Mouse (Mus musculus) neural tube, embryonic 11.5 days (tissue): Measurements from ENCODE around the gene Dars2. TPM values are rescaled to one million over a fixed set of nuclear protein-coding genes. Genes with fewer than 3 reads are reported as not detected.
A peak's percentile ranks its signal among the peaks of the same experiment; 100 is the strongest.

Experiments
- ATAC-seq: fragments of 200-750 bp; cut with Nextera tagmentation; 2 replicates; pipeline ENCODE4 v1.8.0; 2017; ENCODE audit warnings: moderate number of reproducible peaks, mild to moderate bottlenecking, moderate TSS enrichment, moderate library complexity; ENCODE audit not compliant: insufficient read depth, low FRiP score, low TSS enrichment
- DNase-seq: peaks from one replicate; pipeline ENCODE4 v3.0.0-alpha.2; 2015; ENCODE audit warnings: low spot score
- H3K27ac ChIP-seq: fragments of 300-500 bp; sonication (generic); 2 replicates; pipeline ENCODE4 v1.5.1; 2014; ENCODE audit warnings: low read depth, mild to moderate bottlenecking, low read length
- H3K27me3 ChIP-seq: fragments of 300-500 bp; sonication (generic); 2 replicates; pipeline ENCODE4 v1.6.1; 2014; ENCODE audit warnings: mild to moderate bottlenecking, low read length, mixed read lengths; ENCODE audit not compliant: control insufficient read depth, insufficient read depth
- H3K36me3 ChIP-seq: fragments of 300-500 bp; sonication (generic); 2 replicates; pipeline ENCODE4 v1.6.1; 2014; ENCODE audit warnings: mild to moderate bottlenecking, low read length, moderate library complexity, mixed read lengths; ENCODE audit not compliant: control insufficient read depth, insufficient read depth
- H3K4me1 ChIP-seq: fragments of 300-500 bp; sonication (generic); 2 replicates; pipeline ENCODE4 v1.6.1; 2014; ENCODE audit warnings: low read length, mixed read lengths; ENCODE audit not compliant: control insufficient read depth, insufficient read depth
- H3K4me2 ChIP-seq: fragments of 300-500 bp; sonication (generic); 2 replicates; pipeline ENCODE4 v1.6.1; 2014; ENCODE audit warnings: low read depth, mild to moderate bottlenecking, moderate library complexity
- H3K4me3 ChIP-seq: fragments of 300-500 bp; sonication (generic); 2 replicates; pipeline ENCODE4 v1.5.1; 2014; ENCODE audit warnings: low read depth, low read length
- H3K9ac ChIP-seq: fragments of 300-500 bp; sonication (generic); 2 replicates; pipeline ENCODE4 v1.6.1; 2014; ENCODE audit warnings: mild to moderate bottlenecking, low read length
- H3K9me3 ChIP-seq: fragments of 300-500 bp; sonication (generic); 2 replicates; pipeline ENCODE4 v1.6.1; 2016; ENCODE audit warnings: low read length; ENCODE audit not compliant: control insufficient read depth
- WGBS: fragments of 180-500 bp; shearing (Covaris S2); extraction: QIAGEN DNeasy Blood & Tissue Kit; methylation state at CpG from one replicate; pipeline ENCODE4 v1.1.7; 2014; 5-methylcytosine and 5-hydroxymethylcytosine counted together
- polyA plus RNA-seq: library from polyadenylated mRNA; unstranded; fragments of >200 nt; fragmentation: Nextera tagmentation; extraction: Ambion mirVana; gene quantifications from 2 replicates; pipeline ENCODE4 v1.2.1, GENCODE M21; 2014

Dars2 gene
- polyA plus RNA-seq, 1 experiment from 2014 or later: 51.9 TPM

- Histone ChIP-seq H3K27me3 (no peaks in the 10 kb centered on the region), H3K9ac (no peak overlapping the region), H3K4me2 (no peak overlapping the region), H3K4me3 (no peak overlapping the region), H3K4me1 (no peaks in the 10 kb centered on the region), H3K9me3 (no peaks in the 10 kb centered on the region), H3K36me3 (peaks cover 6% of the 10 kb centered on the region), H3K27ac (no peak overlapping the region)
- no peak for ATAC-seq
- 88% methylated on average over 1 of the region's 1 CpGs for WGBS
- no peak for DNase-seq
Measured at GRCm38 (mm10) chr1:161063351-161063750, 7.1 kb downstream of the Dars2 start.

GRCm38 (mm10) chr1:161057164-161057563, 13.3 kb downstream of the Dars2 start:
- DNase-seq: no peak
- Histone ChIP-seq H3K27me3 (no peaks in the 10 kb centered on the region), H3K9me3 (no peaks in the 10 kb centered on the region), H3K4me2 (no peak overlapping the region), H3K27ac (no peak overlapping the region), H3K9ac (no peak overlapping the region), H3K36me3 (peaks cover 6% of the 10 kb centered on the region), H3K4me3 (no peak overlapping the region), H3K4me1 (no peaks in the 10 kb centered on the region)
- 94% methylated on average over 1 of the region's 1 CpGs for WGBS
- ATAC-seq: no peak

- WGBS: 91% methylated on average over 3 of the region's 3 CpGs
- no peak for DNase-seq
- Histone ChIP-seq H3K27ac (no peak overlapping the region), H3K4me3 (no peak overlapping the region), H3K4me1 (no peaks in the 10 kb centered on the region), H3K27me3 (no peaks in the 10 kb centered on the region), H3K36me3 (peaks cover 3% of the 10 kb centered on the region; the same call in 1 of the 2 replicates), H3K9me3 (no peaks in the 10 kb centered on the region), H3K4me2 (no peak overlapping the region), H3K9ac (no peak overlapping the region)
- ATAC-seq: no peak
Measured at GRCm38 (mm10) chr1:161046972-161047371, 23.5 kb downstream of the Dars2 start.

GRCm38 (mm10) chr1:161041261-161042020, 29.0 kb downstream of the Dars2 start:
- 91% methylated on average over 7 of the region's 7 CpGs for WGBS
- no peaks in the 10 kb centered on the region for H3K9me3 ChIP-seq
- DNase-seq: no peak
- H3K36me3 ChIP-seq: peaks cover 8% of the 10 kb centered on the region; the same call in 1 of the 2 replicates
- no peak overlapping the region for H3K4me2 ChIP-seq
- no peak overlapping the region for H3K9ac ChIP-seq
- no peak for ATAC-seq
- no peak overlapping the region for H3K27ac ChIP-seq
- H3K27me3 ChIP-seq: no peaks in the 10 kb centered on the region
- peaks cover 4% of the 10 kb centered on the region for H3K4me1 ChIP-seq
- H3K4me3 ChIP-seq: no peak overlapping the region

- Histone ChIP-seq H3K27ac (no peak overlapping the region), H3K36me3 (peaks cover 9% of the 10 kb centered on the region; the same call in 1 of the 2 replicates), H3K9ac (no peak overlapping the region), H3K4me1 (peaks cover 4% of the 10 kb centered on the region), H3K9me3 (no peaks in the 10 kb centered on the region), H3K4me2 (no peak overlapping the region), H3K27me3 (no peaks in the 10 kb centered on the region), H3K4me3 (no peak overlapping the region)
- ATAC-seq: no peak
- DNase-seq: no peak
Measured at GRCm38 (mm10) chr1:161040855-161041254, 29.6 kb downstream of the Dars2 start.

- DNase-seq (no peak), ATAC-seq (no peak)
- Histone ChIP-seq H3K4me2 (no peak overlapping the region), H3K4me1 (peaks cover 4% of the 10 kb centered on the region), H3K27ac (no peak overlapping the region), H3K9me3 (no peaks in the 10 kb centered on the region), H3K9ac (no peak overlapping the region), H3K27me3 (no peaks in the 10 kb centered on the region), H3K36me3 (peaks cover 9% of the 10 kb centered on the region; the same call in 1 of the 2 replicates), H3K4me3 (no peak overlapping the region)
- WGBS: 62% methylated on average over 1 of the region's 1 CpGs
Measured at GRCm38 (mm10) chr1:161040426-161040770, 30.1 kb downstream of the Dars2 start.

GRCm38 (mm10) chr1:161039741-161040425, 30.6 kb downstream of the Dars2 start:
- Histone ChIP-seq H3K27ac (no peak overlapping the region), H3K36me3 (peaks cover 6% of the 10 kb centered on the region; the same call in 1 of the 2 replicates), H3K9ac (no peak overlapping the region), H3K9me3 (no peaks in the 10 kb centered on the region), H3K4me1 (peaks cover 4% of the 10 kb centered on the region), H3K4me2 (no peak overlapping the region), H3K4me3 (no peak overlapping the region), H3K27me3 (no peaks in the 10 kb centered on the region)
- DNase-seq: peak; percentile 52
- WGBS: 10% methylated on average over 3 of the region's 3 CpGs
- ATAC-seq: peak; percentile 14

- peak; percentile 0; the same call in 1 of the 2 replicates for ATAC-seq
- WGBS: 9% methylated on average over 3 of the region's 3 CpGs
- H3K4me1 ChIP-seq: peaks cover 4% of the 10 kb centered on the region
- no peak overlapping the region for H3K9ac ChIP-seq
- no peaks in the 10 kb centered on the region for H3K27me3 ChIP-seq
- peak; percentile 39 for DNase-seq
- H3K4me2 ChIP-seq: no peak overlapping the region
- no peak overlapping the region for H3K27ac ChIP-seq
- H3K9me3 ChIP-seq: no peaks in the 10 kb centered on the region
- peaks cover 6% of the 10 kb centered on the region; the same call in 1 of the 2 replicates for H3K36me3 ChIP-seq
- H3K4me3 ChIP-seq: no peak overlapping the region
Measured at GRCm38 (mm10) chr1:161038968-161039721, 31.3 kb downstream of the Dars2 start.
